In the genomic region with DNA sequence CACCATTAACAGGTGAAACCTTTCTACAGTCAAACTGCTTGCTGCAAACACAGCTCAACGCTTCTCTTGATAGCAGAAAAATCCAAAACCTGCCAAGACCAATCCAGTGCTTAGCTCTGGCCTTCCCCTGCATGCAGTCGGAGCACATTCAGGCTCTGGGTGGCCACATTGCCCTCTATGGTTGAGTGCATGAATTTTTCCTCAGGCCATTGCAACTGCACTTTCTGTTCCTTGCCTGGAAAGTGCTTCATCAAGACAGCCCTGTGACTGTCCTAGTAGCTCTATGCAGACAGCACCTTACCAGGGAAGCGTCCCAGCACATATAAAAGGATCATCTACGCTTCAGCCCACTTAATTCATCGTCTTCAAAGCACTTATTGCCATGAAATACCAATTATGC, we compare ENCODE assay signal across 23 mouse cellular contexts.
A peak's percentile ranks its signal among the peaks of the same experiment; 100 is the strongest.
DNase-seq lines count a peak whose midpoint lies in the region; ATAC-seq and TF ChIP-seq lines count a peak whose summit lies in the region.
"Had no signal": no experiment of that assay in that cellular context is flagged by ENCODE, and none has a peak within 500 bp of the region (broad histone marks: within the 10 kb centered on the region; RNA-seq: fewer than 3 reads in every experiment).

No protein-coding gene starts in this region.

- WGBS in forebrain, postnatal 0 days: 60% methylated on average over 5 of the region's 5 CpGs
- WGBS in forebrain, embryonic 11.5 days: 66% methylated on average over 5 of the region's 5 CpGs
- WGBS in kidney, embryonic 15.5 days: 71% methylated on average over 5 of the region's 5 CpGs
- WGBS in midbrain, embryonic 14.5 days: 46% methylated on average over 5 of the region's 5 CpGs
- WGBS in midbrain, embryonic 16.5 days: 51% methylated on average over 5 of the region's 5 CpGs

- no peak for DNase-seq in forebrain, postnatal 0 days
- DNase-seq in forebrain, embryonic 11.5 days (ENCODE audit: low spot score): no peak
- peak; percentile 45 for DNase-seq in kidney, adult 11 months
- no peak for DNase-seq in midbrain, embryonic 14.5 days
- peak; percentile 7 for DNase-seq in R1 (ENCODE audit: low read depth, low spot score)
- no peak for DNase-seq in thymus, postnatal 25 days
- DNase-seq: adrenal gland, postnatal 25 days; cerebellum, adult 8-10 months; gastrocnemius, postnatal 10 days; heart, adult 18-20 months; left cerebral cortex, postnatal 4 days; liver; lung, postnatal 14 days; spleen, adult 18-20 months had no signal

- ATAC-seq in forebrain, postnatal 0 days: no peak
- no peak for ATAC-seq in forebrain, embryonic 11.5 days (replicated peaks; ENCODE audit: low FRiP score)
- no peak for ATAC-seq in kidney, embryonic 15.5 days (replicated peaks; ENCODE audit: low FRiP score)
- ATAC-seq in midbrain, embryonic 14.5 days (ENCODE audit: low FRiP score, low TSS enrichment): no peak
- ATAC-seq in midbrain, embryonic 16.5 days: no peak
- ATAC-seq: CD4-positive, CD25-positive, alpha-beta regulatory T cell, adult 4 months; intestine, embryonic 15.5 days had no signal

- H3K36me3 ChIP-seq in forebrain, postnatal 0 days (ENCODE audit: insufficient read depth): no peaks in the 10 kb centered on the region; the same call in 1 of the 2 replicates
- H3K36me3 ChIP-seq in forebrain, embryonic 11.5 days (ENCODE audit: control insufficient read depth, insufficient read depth, low read length): no peaks in the 10 kb centered on the region
- no peaks in the 10 kb centered on the region for H3K36me3 ChIP-seq in kidney, embryonic 15.5 days
- peaks cover 5% of the 10 kb centered on the region; the same call in 1 of the 2 replicates for H3K36me3 ChIP-seq in midbrain, embryonic 14.5 days (ENCODE audit: control insufficient read depth, insufficient read depth, low read length)
- no peaks in the 10 kb centered on the region for H3K36me3 ChIP-seq in midbrain, embryonic 16.5 days (ENCODE audit: control insufficient read depth, insufficient read depth, low read length)
- H3K36me3 ChIP-seq: forebrain, embryonic 10.5 days; G1E; heart, embryonic 15.5 days; intestine, embryonic 15.5 days; neural tube, embryonic 12.5 days had no signal

- H3K4me1 ChIP-seq in forebrain, postnatal 0 days (ENCODE audit: insufficient read depth): no peaks in the 10 kb centered on the region
- peaks cover 3% of the 10 kb centered on the region; the same call in 1 of the 2 replicates for H3K4me1 ChIP-seq in forebrain, embryonic 11.5 days (replicated peaks; ENCODE audit: control insufficient read depth, insufficient read depth, low read length)
- H3K4me1 ChIP-seq in kidney, embryonic 15.5 days: no peaks in the 10 kb centered on the region
- 0 out of 2 replicates have a peak, but pooled peaks cover 6% of the 10 kb centered on the region for H3K4me1 ChIP-seq in midbrain, embryonic 14.5 days (ENCODE audit: control insufficient read depth, insufficient read depth, low read length)
- peaks cover 4% of the 10 kb centered on the region; the same call in 1 of the 2 replicates for H3K4me1 ChIP-seq in midbrain, embryonic 16.5 days (ENCODE audit: control insufficient read depth, insufficient read depth, low read length)
- H3K4me1 ChIP-seq: heart, embryonic 15.5 days; intestine, embryonic 15.5 days; neural tube, embryonic 12.5 days had no signal

- no peak overlapping the region for H3K27ac ChIP-seq in forebrain, postnatal 0 days (ENCODE audit: low read depth, low read length)
- no peak overlapping the region for H3K27ac ChIP-seq in forebrain, embryonic 11.5 days (ENCODE audit: low read depth, low read length)
- no peak overlapping the region for H3K27ac ChIP-seq in kidney, embryonic 15.5 days
- H3K27ac ChIP-seq in midbrain, embryonic 14.5 days (replicated peaks; ENCODE audit: low read depth, low read length): 0 out of 2 replicates have a peak overlapping the region, but pooled peaks have one; percentile 37
- H3K27ac ChIP-seq in midbrain, embryonic 16.5 days (ENCODE audit: low read length): no peak overlapping the region
- H3K27ac ChIP-seq: forebrain, embryonic 10.5 days; heart, embryonic 15.5 days; intestine, embryonic 15.5 days; left cerebral cortex, adult 2 months; neural tube, embryonic 12.5 days had no signal

- no peaks in the 10 kb centered on the region for H3K27me3 ChIP-seq in forebrain, postnatal 0 days (ENCODE audit: insufficient read depth, low read length)
- no peaks in the 10 kb centered on the region for H3K27me3 ChIP-seq in forebrain, embryonic 11.5 days (ENCODE audit: control insufficient read depth, insufficient read depth, low read length)
- no peaks in the 10 kb centered on the region for H3K27me3 ChIP-seq in kidney, embryonic 15.5 days
- H3K27me3 ChIP-seq in midbrain, embryonic 14.5 days (ENCODE audit: control insufficient read depth, insufficient read depth, low read length): no peaks in the 10 kb centered on the region
- H3K27me3 ChIP-seq in midbrain, embryonic 16.5 days (ENCODE audit: control insufficient read depth, insufficient read depth, low read depth, low read length): no peaks in the 10 kb centered on the region
- H3K27me3 ChIP-seq: heart, embryonic 15.5 days; intestine, embryonic 15.5 days; neural tube, embryonic 12.5 days had no signal

- no peak overlapping the region for H3K4me3 ChIP-seq in forebrain, postnatal 0 days (ENCODE audit: low read depth, low read length)
- no peak overlapping the region for H3K4me3 ChIP-seq in forebrain, embryonic 11.5 days (ENCODE audit: low read depth, low read length)
- no peak overlapping the region for H3K4me3 ChIP-seq in kidney, embryonic 15.5 days (replicated peaks)
- H3K4me3 ChIP-seq in midbrain, embryonic 14.5 days (replicated peaks; ENCODE audit: low read depth, low read length): no peak overlapping the region
- H3K4me3 ChIP-seq in midbrain, embryonic 16.5 days (ENCODE audit: low read depth, low read length): no peak overlapping the region
- H3K4me3 ChIP-seq: forebrain, embryonic 10.5 days; heart, embryonic 15.5 days; intestine, embryonic 15.5 days; left cerebral cortex, adult 2 months; neural tube, embryonic 12.5 days had no signal

- TF ChIP-seq CTCF in forebrain, postnatal 0 days (IDR thresholded peaks at IDR 0.05; ENCODE audit: low read depth): peak; percentile 22

- H3K9ac ChIP-seq in forebrain, postnatal 0 days: no peak overlapping the region
- no peak overlapping the region for H3K9ac ChIP-seq in forebrain, embryonic 11.5 days (ENCODE audit: low read length)
- H3K9ac ChIP-seq in kidney, embryonic 15.5 days: no peak overlapping the region
- H3K9ac ChIP-seq in midbrain, embryonic 14.5 days (replicated peaks; ENCODE audit: low read length): no peak overlapping the region
- no peak overlapping the region for H3K9ac ChIP-seq in midbrain, embryonic 16.5 days (ENCODE audit: low read depth, low read length)
- H3K9ac ChIP-seq: heart, embryonic 15.5 days; intestine, embryonic 15.5 days; neural tube, embryonic 12.5 days had no signal

- no peaks in the 10 kb centered on the region for H3K9me3 ChIP-seq in forebrain, postnatal 0 days (ENCODE audit: low read length)
- no peaks in the 10 kb centered on the region for H3K9me3 ChIP-seq in forebrain, embryonic 11.5 days (ENCODE audit: control insufficient read depth, low read length)
- no peaks in the 10 kb centered on the region for H3K9me3 ChIP-seq in kidney, embryonic 15.5 days (replicated peaks)
- H3K9me3 ChIP-seq in midbrain, embryonic 14.5 days (ENCODE audit: control insufficient read depth, low read length): no peaks in the 10 kb centered on the region
- no peaks in the 10 kb centered on the region for H3K9me3 ChIP-seq in midbrain, embryonic 16.5 days (replicated peaks; ENCODE audit: control insufficient read depth, low read length, poor library complexity, severe bottlenecking)
- H3K9me3 ChIP-seq: forebrain, embryonic 10.5 days; G1E; heart, embryonic 15.5 days; intestine, embryonic 15.5 days; neural tube, embryonic 12.5 days had no signal

- H3K4me2 ChIP-seq in forebrain, postnatal 0 days (ENCODE audit: low read depth): no peak overlapping the region
- no peak overlapping the region for H3K4me2 ChIP-seq in forebrain, embryonic 11.5 days (ENCODE audit: low read depth, low read length, severe bottlenecking)
- no peak overlapping the region for H3K4me2 ChIP-seq in kidney, embryonic 15.5 days
- no peak overlapping the region for H3K4me2 ChIP-seq in midbrain, embryonic 14.5 days (ENCODE audit: low read length)
- no peak overlapping the region for H3K4me2 ChIP-seq in midbrain, embryonic 16.5 days (ENCODE audit: low read length)
- H3K4me2 ChIP-seq: heart, embryonic 15.5 days; intestine, embryonic 15.5 days; neural tube, embryonic 12.5 days had no signal

Comparison
In these comparisons a context has a peak if more than half of its experiments do, and no peak if none do; other contexts are left out.
1. DNase-seq: peak in kidney, adult 11 months (single experiment) and R1 (single experiment); none in forebrain, postnatal 0 days (single experiment), forebrain, embryonic 11.5 days (single experiment), midbrain, embryonic 14.5 days (single experiment) and thymus, postnatal 25 days (single experiment).